Mouse (Mus musculus) cerebellum, adult 18-20 months (tissue): ENCODE data around the gene Ercc8.

Experiments
- DNase-seq, 2 experiments: peaks; one replicate each; pipeline ENCODE4 v3.0.0; 2021

Ercc8 gene

GRCm38 (mm10) chr13:108157732-108158464, 633 bp upstream of the Ercc8 start:
- no peak for DNase-seq

GRCm38 (mm10) chr13:108159241-108159575, 677 bp downstream of the Ercc8 start:
- DNase-seq, result no peak

GRCm38 (mm10) chr13:108159963-108160362, 1.4 kb downstream of the Ercc8 start:
- no peak for DNase-seq

GRCm38 (mm10) chr13:108163912-108164311, 5.4 kb downstream of the Ercc8 start:
- DNase-seq, result peak; percentile 91 to 93

GRCm38 (mm10) chr13:108164621-108165020, 6.1 kb downstream of the Ercc8 start:
- DNase-seq, result peak; percentile 32 to 42

- no peak for DNase-seq
Observed at GRCm38 (mm10) chr13:108170002-108170401, 11.5 kb downstream of the Ercc8 start.

- peak; percentile 71 to 80 for DNase-seq
Observed at GRCm38 (mm10) chr13:108170511-108170910, 12.0 kb downstream of the Ercc8 start.

- DNase-seq, result no peak
Observed at GRCm38 (mm10) chr13:108179618-108180017, 21.1 kb downstream of the Ercc8 start.

- DNase-seq, result no peak
Observed at GRCm38 (mm10) chr13:108180821-108181220, 22.3 kb downstream of the Ercc8 start.

GRCm38 (mm10) chr13:108184743-108185255, 26.3 kb downstream of the Ercc8 start:
- no peak for DNase-seq

GRCm38 (mm10) chr13:108185530-108185929, 27.0 kb downstream of the Ercc8 start:
- DNase-seq, result no peak

- no peak for DNase-seq
Observed at GRCm38 (mm10) chr13:108187994-108188393, 29.5 kb downstream of the Ercc8 start.

GRCm38 (mm10) chr13:108191074-108191720, 32.7 kb downstream of the Ercc8 start:
- peak in 1 of 2 experiments; percentile 38 for DNase-seq

- DNase-seq, result peak; percentile 26 to 42
Observed at GRCm38 (mm10) chr13:108195474-108195873, 36.9 kb downstream of the Ercc8 start.

GRCm38 (mm10) chr13:108204857-108205256, 46.3 kb downstream of the Ercc8 start:
- no peak for DNase-seq

GRCm38 (mm10) chr13:108207447-108207846, 48.9 kb downstream of the Ercc8 start:
- no peak for DNase-seq

- no peak for DNase-seq
Observed at GRCm38 (mm10) chr13:108208090-108208489, 49.6 kb downstream of the Ercc8 start.

GRCm38 (mm10) chr13:108210960-108211359, 52.4 kb downstream of the Ercc8 start:
- DNase-seq, result no peak

GRCm38 (mm10) chr13:108212397-108213018, 54.0 kb downstream of the Ercc8 start:
- no peak for DNase-seq

GRCm38 (mm10) chr13:108214081-108214484, 55.6 kb downstream of the Ercc8 start, which contains the start of gene Elovl7:
Gene Elovl7 (plus strand): TSS chr13:108214404.
- peak; percentile 90 for DNase-seq

- peak; percentile 47 to 61 for DNase-seq
Observed at GRCm38 (mm10) chr13:108214485-108215107, 56.1 kb downstream of the Ercc8 start.

GRCm38 (mm10) chr13:108215231-108215780, 56.8 kb downstream of the Ercc8 start:
- peak; percentile 8 to 32 for DNase-seq

GRCm38 (mm10) chr13:108219773-108220172, 61.2 kb downstream of the Ercc8 start:
- no peak for DNase-seq
